Mouse (Mus musculus) E14TG2a.4 (cell line): ENCODE data around the gene Chst8.

Experiments
- CTCF ChIP-seq: conservative IDR thresholded peaks from 2 replicates; pipeline ENCODE4 v1.5.1; 2014; ENCODE audit warnings: low read length
- NANOG ChIP-seq: IDR thresholded peaks from 2 replicates; pipeline ENCODE4 v1.6.1; 2014; ENCODE audit warnings: borderline replicate concordance, low read length, mixed read lengths
- POU5F1 ChIP-seq: IDR thresholded peaks from 2 replicates; pipeline ENCODE4 v1.6.1; 2014; ENCODE audit warnings: low read length, borderline replicate concordance

DNA sequence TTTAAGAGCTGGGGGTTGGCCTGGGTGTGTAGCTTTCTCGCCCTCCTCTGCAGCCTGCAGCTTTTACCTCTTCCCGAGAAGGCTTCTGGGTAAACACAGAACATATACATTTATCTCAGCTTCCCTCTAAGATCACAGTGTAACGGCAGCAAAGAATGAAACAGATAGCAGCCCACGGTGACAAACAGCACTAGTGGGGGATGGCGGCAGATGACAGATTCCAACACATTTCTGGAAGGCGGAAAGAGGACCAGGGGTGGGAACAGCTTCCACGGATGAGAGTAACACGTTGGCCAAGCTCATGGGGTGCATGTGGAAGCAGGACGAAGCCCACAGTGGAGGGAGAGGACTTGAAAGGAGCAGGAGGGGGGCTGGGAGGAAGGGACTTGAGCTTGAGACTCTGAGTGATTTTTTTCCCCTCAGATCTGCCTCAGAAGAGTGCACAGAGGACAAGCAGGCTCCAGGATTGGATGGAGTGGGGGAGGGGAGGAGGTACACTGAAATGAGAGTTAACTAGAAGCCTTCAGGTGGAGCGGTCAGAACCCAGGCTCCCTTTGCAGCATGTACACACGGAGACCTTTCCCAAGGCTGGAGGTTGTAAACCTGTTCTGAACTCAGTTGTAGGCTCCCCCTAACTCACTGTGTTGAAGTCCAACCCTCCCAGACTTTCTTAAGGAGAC is 89.8 kb downstream of the Chst8 start:
- TF ChIP-seq CTCF (no peak), NANOG (no peak), POU5F1 (no peak)
